Mouse (Mus musculus): Measurements from ENCODE around the gene Sh3tc1.

The Sh3tc1 gene

GRCm38 (mm10) chr5:35686336-35686735, 53.5 kb downstream of the Sh3tc1 start:
- no peak for DNase-seq (ENCODE audit: low read depth, low spot score)

GRCm38 (mm10) chr5:35685079-35685478, 54.7 kb downstream of the Sh3tc1 start:
- no peak for DNase-seq (ENCODE audit: low read depth, low spot score)

- peak; percentile 75 for DNase-seq (ENCODE audit: low read depth, low spot score)
These were observed 58.8 kb downstream of the Sh3tc1 start for GRCm38 (mm10) chr5:35680958-35681357.

- no peak for DNase-seq (ENCODE audit: low read depth, low spot score)
These were observed 60.3 kb downstream of the Sh3tc1 start, which contains the start of gene Htra3 for GRCm38 (mm10) chr5:35679256-35680155. TSS of gene Htra3 (minus strand) at chr5:35679782.

- DNase-seq (ENCODE audit: low read depth, low spot score): no peak
These were observed 62.8 kb downstream of the Sh3tc1 start for GRCm38 (mm10) chr5:35676964-35677363.

- peak; percentile 95 for DNase-seq (ENCODE audit: low read depth, low spot score)
These were observed 65.7 kb downstream of the Sh3tc1 start for GRCm38 (mm10) chr5:35674081-35674555.

- DNase-seq (ENCODE audit: low read depth, low spot score): peak; percentile 100
These were observed 66.7 kb downstream of the Sh3tc1 start for GRCm38 (mm10) chr5:35673086-35673485.

- DNase-seq (ENCODE audit: low read depth, low spot score): no peak
These were observed 67.2 kb downstream of the Sh3tc1 start for GRCm38 (mm10) chr5:35672581-35672980.

- peak; percentile 94 for DNase-seq (ENCODE audit: low read depth, low spot score)
These were observed 68.3 kb downstream of the Sh3tc1 start for GRCm38 (mm10) chr5:35671474-35671891.

GRCm38 (mm10) chr5:35670412-35670801, 69.4 kb downstream of the Sh3tc1 start:
- DNase-seq (ENCODE audit: low read depth, low spot score): peak; percentile 80

GRCm38 (mm10) chr5:35669747-35670411, 69.9 kb downstream of the Sh3tc1 start:
- DNase-seq (ENCODE audit: low read depth, low spot score): peak; percentile 93

GRCm38 (mm10) chr5:35666152-35666551, 73.6 kb downstream of the Sh3tc1 start:
- DNase-seq (ENCODE audit: low read depth, low spot score): no peak

GRCm38 (mm10) chr5:35662021-35662545, 77.7 kb downstream of the Sh3tc1 start:
- DNase-seq (ENCODE audit: low read depth, low spot score): peak; percentile 44

- DNase-seq (ENCODE audit: low read depth, low spot score): no peak
These were observed 78.6 kb downstream of the Sh3tc1 start for GRCm38 (mm10) chr5:35661210-35661609.

GRCm38 (mm10) chr5:35659503-35659902, 80.3 kb downstream of the Sh3tc1 start:
- no peak for DNase-seq (ENCODE audit: low read depth, low spot score)

- no peak for DNase-seq (ENCODE audit: low read depth, low spot score)
These were observed 83.9 kb downstream of the Sh3tc1 start for GRCm38 (mm10) chr5:35655753-35656485.

GRCm38 (mm10) chr5:35653743-35654395, 85.9 kb downstream of the Sh3tc1 start:
- DNase-seq (ENCODE audit: low read depth, low spot score): no peak

GRCm38 (mm10) chr5:35652872-35653271, 86.9 kb downstream of the Sh3tc1 start:
- DNase-seq (ENCODE audit: low read depth, low spot score): no peak

- no peak for DNase-seq (ENCODE audit: low read depth, low spot score)
These were observed 87.5 kb downstream of the Sh3tc1 start for GRCm38 (mm10) chr5:35652319-35652718.

- DNase-seq (ENCODE audit: low read depth, low spot score): no peak
These were observed 91.6 kb downstream of the Sh3tc1 start for GRCm38 (mm10) chr5:35648230-35648629.

GRCm38 (mm10) chr5:35647562-35647961, 92.2 kb downstream of the Sh3tc1 start:
- no peak for DNase-seq (ENCODE audit: low read depth, low spot score)
